Mouse (Mus musculus) adipocyte (in vitro differentiated cells): ENCODE data around the gene Adgrl2.

Experiments used
- DNase-seq: peaks from one replicate; pipeline ENCODE4 v3.0.0-alpha.2; 2016; ENCODE audit warnings: low spot score

Adgrl2 gene

GRCm38 (mm10) chr3:148990531-148991003, at the start of gene Adgrl2:
TSS of gene Adgrl2 (minus strand) at chr3:148990555.
- DNase-seq, result no peak

- DNase-seq, result peak; percentile 18
Observed at GRCm38 (mm10) chr3:149038771-149039170, 48.4 kb upstream of the Adgrl2 start.

GRCm38 (mm10) chr3:149019925-149020324, 29.6 kb upstream of the Adgrl2 start:
- no peak for DNase-seq

GRCm38 (mm10) chr3:149009311-149009710, 19.0 kb upstream of the Adgrl2 start:
- no peak for DNase-seq

- no peak for DNase-seq
Observed at GRCm38 (mm10) chr3:149008634-149009023, 18.3 kb upstream of the Adgrl2 start.

GRCm38 (mm10) chr3:149007860-149008633, 17.7 kb upstream of the Adgrl2 start:
- DNase-seq, result no peak

GRCm38 (mm10) chr3:149001364-149001763, 11.0 kb upstream of the Adgrl2 start:
- no peak for DNase-seq

GRCm38 (mm10) chr3:148998661-148999060, 8.3 kb upstream of the Adgrl2 start:
- no peak for DNase-seq

GRCm38 (mm10) chr3:148991056-148991455, 701 bp upstream of the Adgrl2 start:
- no peak for DNase-seq

- peak; percentile 10 for DNase-seq
Observed at GRCm38 (mm10) chr3:148989818-148990530, 381 bp downstream of the Adgrl2 start.

- peak; percentile 63 for DNase-seq
Observed at GRCm38 (mm10) chr3:148988996-148989817, 1.1 kb downstream of the Adgrl2 start.

- no peak for DNase-seq
Observed at GRCm38 (mm10) chr3:148988293-148988995, 1.9 kb downstream of the Adgrl2 start.

GRCm38 (mm10) chr3:148987591-148988292, 2.6 kb downstream of the Adgrl2 start:
- peak; percentile 58 for DNase-seq

GRCm38 (mm10) chr3:148986894-148987590, 3.3 kb downstream of the Adgrl2 start:
- DNase-seq, result no peak

- no peak for DNase-seq
Observed at GRCm38 (mm10) chr3:148986296-148986893, 4.0 kb downstream of the Adgrl2 start.

- no peak for DNase-seq
Observed at GRCm38 (mm10) chr3:148984326-148984725, 6.0 kb downstream of the Adgrl2 start.

- no peak for DNase-seq
Observed at GRCm38 (mm10) chr3:148982370-148982769, 8.0 kb downstream of the Adgrl2 start.

GRCm38 (mm10) chr3:148981776-148982175, 8.6 kb downstream of the Adgrl2 start:
- no peak for DNase-seq

- no peak for DNase-seq
Observed at GRCm38 (mm10) chr3:148978541-148978940, 11.8 kb downstream of the Adgrl2 start.

GRCm38 (mm10) chr3:148977838-148978237, 12.5 kb downstream of the Adgrl2 start:
- no peak for DNase-seq
